Mouse (Mus musculus) E14TG2a.4 (cell line): ENCODE results near the gene Adgrv1.

ENCODE experiments used
- H3K27me3 ChIP-seq: 2 replicates; pipeline ENCODE4 v1.6.1; 2014; ENCODE audit warnings: low read length, control low read depth; ENCODE audit not compliant: insufficient read depth
- H3K36me3 ChIP-seq: 2 replicates; pipeline ENCODE4 v1.6.1; 2014; ENCODE audit warnings: low read length, control low read depth; ENCODE audit not compliant: insufficient read depth
- H3K4me1 ChIP-seq: replicated peaks from 2 replicates; pipeline ENCODE4 v1.6.1; 2014; ENCODE audit warnings: low read depth, low read length, control low read depth
- H3K4me3 ChIP-seq: replicated peaks from 2 replicates; pipeline ENCODE4 v1.5.1; 2014; ENCODE audit warnings: mild to moderate bottlenecking, low read length
- H3K9me3 ChIP-seq: 2 replicates; pipeline ENCODE4 v1.6.1; 2014; ENCODE audit warnings: low read length, control low read depth
- CTCF ChIP-seq: conservative IDR thresholded peaks from 2 replicates; pipeline ENCODE4 v1.5.1; 2014; ENCODE audit warnings: low read length
- NANOG ChIP-seq: IDR thresholded peaks from 2 replicates; pipeline ENCODE4 v1.6.1; 2014; ENCODE audit warnings: borderline replicate concordance, low read length, mixed read lengths
- POU5F1 ChIP-seq: IDR thresholded peaks from 2 replicates; pipeline ENCODE4 v1.6.1; 2014; ENCODE audit warnings: low read length, borderline replicate concordance

Gene Adgrv1

DNA sequence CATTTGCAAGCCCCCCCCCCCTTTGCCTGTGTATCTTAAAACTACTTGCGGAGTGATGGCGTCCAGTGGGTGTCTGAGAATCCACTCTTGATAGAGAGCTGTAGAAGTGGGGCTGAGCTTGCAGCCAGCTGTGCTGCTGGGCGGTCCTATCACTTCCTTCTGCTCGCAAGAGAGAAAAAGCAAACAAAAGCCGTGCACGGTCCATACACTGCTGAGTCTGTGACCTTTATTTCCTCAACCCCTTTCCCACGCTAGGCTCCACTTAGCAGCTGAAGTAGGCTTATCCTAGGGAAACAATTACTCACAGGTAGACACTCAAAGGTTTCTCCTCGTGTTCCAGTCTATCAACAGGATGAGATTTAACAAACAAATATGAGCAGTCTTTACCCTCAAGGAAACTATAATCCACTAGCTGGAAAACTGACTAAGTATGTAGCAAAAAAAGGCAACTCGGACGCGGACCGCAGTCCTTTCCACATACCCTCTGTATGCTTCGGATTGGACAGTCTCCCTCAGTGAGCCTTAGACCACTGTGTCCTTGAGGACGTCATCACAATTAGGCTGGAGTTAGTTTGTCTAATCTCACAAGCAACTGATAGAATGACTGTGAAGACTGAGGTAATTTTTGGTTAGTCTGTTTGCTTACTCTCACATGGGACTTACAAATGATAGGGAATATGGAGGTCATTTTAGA lies 281.3 kb downstream of the Adgrv1 start:
- no peak for TF ChIP-seq POU5F1
- TF ChIP-seq CTCF, result no peak
- no peak for TF ChIP-seq NANOG
- H3K4me1 ChIP-seq, result peaks cover 12% of the 10 kb centered on the region
- H3K36me3 ChIP-seq, result no peaks in the 10 kb centered on the region
- H3K9me3 ChIP-seq, result no peaks in the 10 kb centered on the region
- no peaks in the 10 kb centered on the region for H3K27me3 ChIP-seq
- H3K4me3 ChIP-seq, result no peak overlapping the region

DNA sequence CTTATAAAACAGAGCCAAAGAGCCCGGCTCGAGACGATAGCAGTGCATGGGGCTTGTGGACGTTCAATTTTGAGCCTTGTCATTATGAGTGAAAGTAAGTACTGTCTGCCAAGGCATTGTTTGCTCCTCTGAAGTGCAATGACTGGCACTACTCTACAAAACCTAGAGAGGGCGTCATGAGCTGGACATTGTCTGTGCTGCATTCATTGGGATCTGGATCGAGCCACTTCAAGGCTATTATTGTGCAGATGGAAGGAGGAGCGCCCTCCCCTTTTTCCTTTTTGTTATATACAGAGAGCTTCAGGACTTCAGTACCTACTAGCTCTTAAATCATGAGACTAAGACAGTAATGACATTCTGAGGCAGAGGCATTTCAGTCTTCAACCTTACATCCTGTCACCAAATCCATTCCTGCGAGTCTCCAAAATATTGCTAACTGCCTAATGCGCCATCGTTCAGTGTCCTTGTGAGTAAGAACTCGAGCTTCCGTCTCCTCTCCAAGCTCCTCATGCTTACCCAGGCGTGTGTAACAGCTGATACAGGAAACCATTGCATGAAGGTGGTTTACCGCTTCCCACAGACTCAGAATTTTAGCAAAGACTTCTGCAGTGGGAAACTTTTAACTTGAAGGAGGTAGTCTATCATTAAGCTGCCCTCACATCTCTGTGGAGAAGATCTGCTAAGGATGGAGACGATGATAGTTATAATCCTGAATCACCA lies 285.5 kb downstream of the Adgrv1 start:
- TF ChIP-seq NANOG (no peak), POU5F1 (no peak), CTCF (peak; percentile 31; the same call in 1 of the 2 replicates)
- peaks cover 12% of the 10 kb centered on the region for H3K4me1 ChIP-seq
- no peaks in the 10 kb centered on the region for H3K9me3 ChIP-seq
- H3K27me3 ChIP-seq, result no peaks in the 10 kb centered on the region
- H3K36me3 ChIP-seq, result no peaks in the 10 kb centered on the region
- H3K4me3 ChIP-seq, result no peak overlapping the region

DNA sequence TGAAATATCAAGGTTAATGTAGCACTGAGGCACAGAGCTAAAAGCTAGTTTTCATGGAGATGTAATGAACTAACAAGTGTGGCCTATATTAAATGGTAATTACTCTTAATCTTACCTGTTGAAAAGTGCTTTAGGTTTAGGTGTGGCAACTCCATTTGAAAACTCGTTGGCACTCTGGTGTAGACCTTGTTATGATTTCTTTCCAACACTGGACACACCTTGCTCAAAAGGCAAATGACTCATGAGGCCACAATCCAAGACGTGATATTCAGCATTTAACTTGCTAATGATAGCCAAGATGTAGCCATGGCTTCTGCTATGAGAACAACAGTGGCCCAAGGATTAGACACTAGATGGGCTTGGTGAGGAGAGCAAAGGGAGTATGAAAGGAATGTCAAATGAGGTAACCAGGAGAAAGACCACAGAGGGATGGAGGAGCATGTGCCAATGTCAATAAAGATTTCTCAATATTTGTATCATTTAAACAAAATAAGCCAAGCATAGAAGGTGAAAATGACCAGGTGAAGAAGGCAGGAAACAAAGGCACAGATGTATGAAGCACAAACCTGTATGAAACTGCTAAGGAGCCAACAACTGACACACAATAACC lies 289.9 kb downstream of the Adgrv1 start:
- TF ChIP-seq CTCF, result no peak
- no peak for TF ChIP-seq NANOG
- Histone ChIP-seq H3K9me3 (no peaks in the 10 kb centered on the region), H3K36me3 (no peaks in the 10 kb centered on the region), H3K4me1 (peaks cover 10% of the 10 kb centered on the region), H3K27me3 (no peaks in the 10 kb centered on the region), H3K4me3 (no peak overlapping the region)

DNA sequence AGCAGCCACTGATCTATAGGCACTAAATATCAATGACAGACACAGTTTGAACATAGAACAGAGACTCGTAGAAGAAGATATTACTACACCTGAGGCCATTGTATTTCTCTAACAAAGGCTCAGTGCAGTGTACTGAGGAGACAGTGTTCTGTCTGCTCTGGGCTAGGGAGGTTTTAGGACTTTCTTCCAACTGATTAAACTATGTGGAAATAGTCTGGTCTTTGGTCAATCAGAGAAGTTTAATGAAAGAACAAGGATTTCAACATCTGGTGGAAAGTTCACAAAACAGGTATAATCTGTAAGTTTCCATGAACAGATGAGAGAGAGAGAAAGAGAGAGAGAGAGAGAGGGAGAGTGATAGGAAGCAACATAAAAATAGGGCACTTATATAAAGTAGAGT lies 297.7 kb downstream of the Adgrv1 start:
- no peak overlapping the region for H3K4me3 ChIP-seq
- H3K4me1 ChIP-seq, result no peaks in the 10 kb centered on the region
- TF ChIP-seq POU5F1, result no peak
- H3K27me3 ChIP-seq, result no peaks in the 10 kb centered on the region
- no peaks in the 10 kb centered on the region for H3K36me3 ChIP-seq
- H3K9me3 ChIP-seq, result no peaks in the 10 kb centered on the region

DNA sequence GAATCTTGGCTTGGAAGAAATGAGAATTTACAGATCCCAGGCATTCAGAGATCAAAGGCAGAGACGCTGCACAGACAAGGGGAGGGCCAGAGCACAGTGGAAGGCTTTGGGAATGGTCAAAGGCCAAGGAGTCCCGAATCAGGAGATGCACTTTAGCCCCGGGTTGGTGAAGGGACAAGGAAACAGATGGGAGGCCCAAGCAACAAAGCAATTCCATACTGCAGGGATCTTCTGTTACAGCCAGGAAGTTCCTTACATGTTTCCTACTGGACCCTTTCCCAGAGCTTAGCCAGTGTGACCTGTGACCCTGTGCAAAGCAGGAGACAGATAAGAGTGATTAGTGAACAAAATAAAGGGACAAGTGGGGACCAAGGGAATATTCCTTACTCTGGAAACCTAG lies 300.9 kb downstream of the Adgrv1 start:
- no peaks in the 10 kb centered on the region for H3K36me3 ChIP-seq

DNA sequence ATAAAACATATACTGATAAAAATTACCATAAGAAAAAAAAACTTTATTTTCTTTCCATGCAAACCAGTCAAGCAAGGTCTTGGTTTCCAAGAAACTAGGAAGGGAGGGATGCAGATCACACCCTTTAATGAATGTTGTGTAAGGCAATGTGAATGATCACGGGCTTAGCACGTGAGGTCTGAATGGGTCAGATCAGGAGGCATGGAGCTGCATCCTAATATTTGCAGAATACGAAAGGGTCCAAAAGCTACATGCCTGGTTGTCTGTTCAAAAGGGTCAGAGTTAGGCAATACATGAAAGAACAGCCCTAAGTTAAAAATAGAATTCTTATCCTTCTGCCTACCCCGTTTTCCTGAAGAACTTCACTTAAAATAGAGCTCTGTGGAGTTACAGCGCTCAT lies 303.2 kb downstream of the Adgrv1 start:
- TF ChIP-seq POU5F1 (no peak), CTCF (no peak)
- Histone ChIP-seq H3K36me3 (no peaks in the 10 kb centered on the region), H3K4me1 (0 out of 2 replicates have a peak, but pooled peaks cover 2% of the 10 kb centered on the region), H3K4me3 (no peak overlapping the region), H3K9me3 (no peaks in the 10 kb centered on the region), H3K27me3 (no peaks in the 10 kb centered on the region)

More for the DNA sequence above, 300.9 kb downstream of the Adgrv1 start:
- H3K4me3 ChIP-seq, result no peak overlapping the region
- no peaks in the 10 kb centered on the region for H3K9me3 ChIP-seq
- TF ChIP-seq NANOG (no peak), CTCF (no peak), POU5F1 (no peak)
- no peaks in the 10 kb centered on the region for H3K27me3 ChIP-seq
- no peaks in the 10 kb centered on the region for H3K4me1 ChIP-seq

DNA sequence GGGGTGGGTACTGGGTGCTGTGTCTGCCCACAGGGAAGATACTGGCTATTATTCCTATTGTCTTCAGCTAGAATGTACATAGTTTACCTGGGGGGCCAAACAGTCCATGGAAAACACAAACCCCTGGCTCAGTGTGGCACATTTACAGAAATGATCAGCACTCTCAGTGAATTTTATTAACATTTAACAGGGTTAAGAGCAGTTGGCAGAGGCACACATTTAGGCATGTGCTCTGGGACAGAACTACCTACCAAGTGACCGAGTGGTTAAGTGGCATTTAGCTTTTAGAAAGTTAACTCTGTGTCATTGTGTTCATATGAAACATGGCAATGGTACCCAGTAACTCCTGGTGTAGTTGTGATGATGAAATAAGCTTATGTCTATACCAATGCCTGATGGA lies 304.8 kb downstream of the Adgrv1 start:
- Histone ChIP-seq H3K4me3 (no peak overlapping the region), H3K27me3 (no peaks in the 10 kb centered on the region), H3K36me3 (no peaks in the 10 kb centered on the region), H3K4me1 (0 out of 2 replicates have a peak, but pooled peaks cover 2% of the 10 kb centered on the region), H3K9me3 (no peaks in the 10 kb centered on the region)
- TF ChIP-seq NANOG (no peak), POU5F1 (no peak), CTCF (no peak)

DNA sequence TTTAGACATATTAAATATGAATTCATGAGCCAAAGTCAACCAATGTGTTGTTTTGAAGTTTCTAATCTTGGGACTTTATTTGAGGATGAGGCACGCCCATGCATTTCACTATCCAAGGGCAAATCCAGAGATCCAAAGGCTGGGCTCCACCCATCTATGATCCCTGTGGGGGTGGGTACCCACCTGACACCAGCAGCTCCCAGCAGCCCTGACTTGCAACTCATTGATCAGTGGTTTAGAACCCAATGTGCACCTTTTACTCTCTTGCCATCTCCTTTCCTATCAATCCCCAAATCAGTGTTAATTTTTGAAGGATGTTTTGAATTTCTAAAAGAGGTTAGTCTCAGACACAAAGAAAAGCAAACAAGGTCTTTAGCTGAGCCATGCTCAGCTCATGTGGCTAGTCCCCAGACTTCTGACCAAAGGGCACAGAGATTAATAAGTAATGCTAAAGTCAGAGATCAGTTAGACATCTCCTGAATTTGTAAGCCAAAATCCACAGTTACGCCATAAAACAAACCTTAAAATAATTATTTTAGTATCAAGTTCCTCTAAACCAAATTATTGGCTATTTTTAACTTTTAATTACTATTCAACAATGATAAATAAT lies 307.2 kb downstream of the Adgrv1 start:
- Histone ChIP-seq H3K27me3 (no peaks in the 10 kb centered on the region), H3K4me3 (no peak overlapping the region), H3K36me3 (no peaks in the 10 kb centered on the region), H3K9me3 (no peaks in the 10 kb centered on the region), H3K4me1 (0 out of 2 replicates have a peak, but pooled peaks cover 2% of the 10 kb centered on the region)
- TF ChIP-seq POU5F1, result no peak
- no peak for TF ChIP-seq NANOG
- no peak for TF ChIP-seq CTCF
